Mouse (Mus musculus) urinary bladder, postnatal 10 days (tissue): Measurements from ENCODE around the gene Polq.
A peak's percentile ranks its signal among the peaks of the same experiment; 100 is the strongest.

Source experiments
- DNase-seq: peaks from one replicate; pipeline ENCODE4 v3.0.0; 2022; ENCODE audit warnings: low spot score

The Polq gene

GRCm38 (mm10) chr16:37011061-37011921, at the start of gene Polq:
Gene Polq (plus strand): TSS chr16:37011786.
- peak; percentile 51 for DNase-seq

GRCm38 (mm10) chr16:36963415-36963814, 48.2 kb upstream of the Polq start:
- DNase-seq, result no peak

GRCm38 (mm10) chr16:36979127-36979526, 32.5 kb upstream of the Polq start:
- no peak for DNase-seq

GRCm38 (mm10) chr16:36983796-36984195, 27.8 kb upstream of the Polq start:
- DNase-seq, result no peak

DNA sequence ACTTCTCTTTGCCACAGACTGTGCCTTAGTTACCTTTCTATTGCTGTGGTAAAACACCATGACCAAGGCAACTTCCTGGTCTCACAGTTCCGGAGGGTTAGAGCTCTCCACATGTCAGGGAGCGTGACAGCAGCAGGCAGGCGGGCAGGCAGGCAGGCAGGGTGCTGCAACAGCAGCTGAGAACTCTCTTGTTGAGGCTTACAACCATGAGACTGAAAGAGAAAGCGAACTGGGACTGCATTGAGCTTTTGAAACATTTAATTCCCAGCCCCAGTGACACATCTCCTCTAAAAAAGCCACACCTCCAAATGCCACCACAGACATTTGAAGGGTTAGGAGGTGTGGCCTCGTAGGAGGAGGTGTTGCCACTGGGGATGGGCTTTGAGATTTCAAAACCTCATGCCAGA, 25.9 kb upstream of the Polq start:
- no peak for DNase-seq

DNA sequence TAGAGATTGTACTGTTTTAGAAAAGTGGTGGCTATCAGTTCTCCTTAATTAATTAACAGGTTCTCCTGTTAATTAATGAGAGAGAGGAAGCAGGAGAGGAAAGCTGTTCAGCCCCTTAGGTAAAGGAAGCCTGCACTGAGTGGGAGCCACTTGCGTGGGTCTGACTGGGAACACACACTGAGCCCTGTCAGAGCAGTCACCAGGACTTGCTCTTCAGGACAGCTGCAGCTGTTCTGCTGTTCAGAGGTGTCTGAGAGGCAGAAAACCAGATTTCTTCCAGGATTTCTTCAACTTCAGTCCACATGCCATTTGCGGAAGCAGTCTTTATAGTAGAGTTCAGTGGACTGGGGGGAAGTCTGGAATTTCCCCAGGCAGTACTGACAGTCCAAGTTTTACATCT, 24.2 kb upstream of the Polq start:
- DNase-seq, result no peak

- no peak for DNase-seq
Measured at GRCm38 (mm10) chr16:36988066-36988465, 23.5 kb upstream of the Polq start.

- DNase-seq, result no peak
Measured at GRCm38 (mm10) chr16:36989493-36989892, 22.1 kb upstream of the Polq start.

DNA sequence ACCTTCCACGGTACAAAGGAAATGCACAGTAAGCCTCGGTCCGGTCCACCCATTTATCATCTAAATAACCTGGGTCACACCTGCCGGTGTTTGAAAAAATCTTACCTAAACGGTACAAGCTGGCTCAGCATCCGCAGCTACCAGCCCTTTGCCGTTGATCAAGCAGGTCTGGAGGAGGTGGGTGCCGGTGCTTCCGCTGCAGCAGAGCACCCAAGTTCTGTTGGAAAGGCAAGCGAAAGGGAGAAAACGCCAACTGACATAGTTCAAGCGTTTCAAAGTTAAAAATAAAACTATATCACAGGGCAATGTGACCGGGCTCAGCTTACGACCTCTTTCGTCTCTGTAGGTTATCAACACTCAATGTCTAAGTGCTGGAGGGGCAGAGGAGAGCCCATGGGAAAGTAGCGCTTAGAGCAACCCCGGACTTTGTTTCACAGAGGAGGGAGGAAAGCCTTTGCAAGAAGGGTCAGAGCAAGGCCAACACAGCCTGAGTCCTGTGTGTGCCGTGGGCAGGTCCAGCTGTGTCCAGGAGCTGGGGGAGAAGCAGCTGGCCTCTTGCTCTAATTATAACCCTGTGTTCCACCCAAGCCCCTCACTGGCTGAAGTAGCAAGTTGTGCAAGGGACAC, 21.5 kb upstream of the Polq start, which contains the start of gene Fbxo40:
Gene Fbxo40, minus strand, starts transcription at position 469 of the 627 bp plus-strand sequence.
- DNase-seq, result no peak

DNA sequence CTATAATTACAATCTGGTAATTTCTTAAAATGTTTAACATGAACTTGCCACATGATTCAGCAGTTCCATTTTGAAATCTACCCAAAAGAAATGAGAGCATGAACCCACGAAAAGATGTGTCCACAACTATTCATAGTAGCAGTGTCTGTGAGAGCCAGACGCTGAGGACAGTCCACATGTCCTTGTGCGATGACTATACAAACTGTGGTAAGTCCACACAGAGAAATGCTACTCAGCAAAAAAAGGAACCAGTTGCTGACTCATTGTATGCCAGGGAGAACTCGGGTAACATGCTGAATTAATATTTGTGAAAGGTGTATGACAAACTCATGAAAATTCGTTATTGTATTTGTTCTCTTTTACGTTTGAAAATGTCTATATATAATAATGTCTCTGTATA, 13.9 kb upstream of the Polq start:
- DNase-seq, result no peak

GRCm38 (mm10) chr16:36999366-36999972, 12.1 kb upstream of the Polq start:
- no peak for DNase-seq

GRCm38 (mm10) chr16:37009262-37009661, 2.3 kb upstream of the Polq start:
- no peak for DNase-seq

- DNase-seq, result no peak
Measured at GRCm38 (mm10) chr16:37010370-37010769, 1.2 kb upstream of the Polq start.

- DNase-seq, result no peak
Measured at GRCm38 (mm10) chr16:37011922-37012289, 320 bp downstream of the Polq start.

GRCm38 (mm10) chr16:37012336-37012735, 750 bp downstream of the Polq start:
- DNase-seq, result no peak

DNA sequence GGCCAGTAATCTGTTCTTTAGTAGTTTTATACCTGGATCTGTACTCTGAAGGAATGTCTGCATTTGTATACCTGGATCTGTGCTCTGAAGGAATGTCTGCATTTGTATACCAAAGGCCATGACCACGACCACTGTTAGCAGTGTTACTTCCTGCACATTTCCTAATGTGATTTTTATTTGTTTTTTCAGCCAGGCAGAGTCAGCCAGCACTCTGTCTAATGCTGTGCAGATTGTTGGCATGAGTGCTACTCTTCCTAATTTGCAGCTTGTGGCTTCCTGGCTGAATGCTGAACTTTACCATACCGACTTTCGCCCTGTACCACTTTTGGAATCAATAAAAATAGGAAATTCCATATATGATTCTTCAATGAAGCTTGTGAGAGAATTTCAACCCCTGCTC, 16.0 kb downstream of the Polq start:
- no peak for DNase-seq

GRCm38 (mm10) chr16:37031996-37032395, 20.4 kb downstream of the Polq start:
- no peak for DNase-seq

DNA sequence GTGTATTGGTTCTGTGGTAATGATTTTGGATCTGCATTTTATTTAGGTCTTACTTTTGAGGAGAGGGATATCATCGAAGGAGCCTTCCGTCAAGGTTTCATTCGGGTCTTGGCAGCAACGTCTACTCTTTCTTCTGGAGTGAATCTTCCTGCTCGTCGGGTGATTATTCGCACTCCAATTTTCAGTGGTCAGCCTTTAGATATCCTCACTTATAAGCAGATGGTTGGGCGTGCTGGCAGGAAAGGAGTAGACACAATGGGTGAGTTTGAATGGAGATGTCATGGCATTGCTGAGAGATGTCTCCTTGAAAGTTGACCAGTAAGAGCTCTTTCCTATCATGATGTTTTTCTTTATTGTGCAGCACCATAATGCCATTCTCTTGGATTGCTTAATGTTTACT, 23.2 kb downstream of the Polq start:
- DNase-seq, result no peak

DNA sequence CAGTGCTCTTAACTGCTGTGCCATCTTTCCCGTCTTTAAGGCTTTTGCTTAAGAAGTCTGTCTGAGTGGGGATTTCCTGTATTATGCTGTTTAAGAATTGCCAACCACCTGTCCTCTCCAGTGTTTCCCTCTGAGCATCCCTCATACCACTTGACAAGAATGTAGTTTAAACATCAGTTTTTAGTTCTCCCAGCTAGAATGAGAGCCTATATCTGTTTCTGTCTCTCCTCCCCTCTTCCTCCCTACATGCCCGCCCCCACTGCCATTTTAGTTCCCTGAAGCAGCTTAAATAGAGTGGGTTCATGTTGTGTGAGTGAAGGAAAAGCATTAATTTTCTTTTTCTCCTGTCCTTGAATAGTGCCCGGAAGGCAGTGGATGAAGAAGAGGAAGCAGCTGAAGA, 48.0 kb downstream of the Polq start:
- DNase-seq, result no peak

- DNase-seq, result no peak
Measured at GRCm38 (mm10) chr16:37061261-37061660, 49.7 kb downstream of the Polq start.

DNA sequence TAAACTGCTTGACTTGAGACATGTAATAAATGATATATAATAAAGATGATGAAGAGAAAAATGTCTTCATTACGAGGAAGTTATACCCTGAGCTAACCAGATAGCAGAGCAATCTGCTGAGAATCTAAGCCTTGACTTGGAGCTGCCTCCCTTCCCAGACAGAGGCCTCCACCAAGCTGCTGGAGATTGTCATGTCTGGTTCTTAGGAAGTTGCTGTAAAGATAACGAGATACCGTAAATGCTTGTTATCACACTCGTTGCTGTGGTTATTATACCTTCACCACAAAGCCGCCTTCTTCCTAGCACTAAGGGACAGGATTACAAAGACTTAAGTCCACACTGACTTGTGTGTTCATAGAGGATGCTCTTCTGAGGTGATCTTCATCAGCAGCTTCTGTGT, 60.8 kb downstream of the Polq start:
- no peak for DNase-seq

GRCm38 (mm10) chr16:37089648-37090047, 78.1 kb downstream of the Polq start:
- DNase-seq, result no peak

GRCm38 (mm10) chr16:37094169-37094833, 82.7 kb downstream of the Polq start:
- DNase-seq, result no peak
